Mouse (Mus musculus): ENCODE results near the gene Gm20388. TPM values are rescaled to one million over a fixed set of nuclear protein-coding genes. Genes with fewer than 3 reads are reported as not detected.

Gene Gm20388
- polyA plus RNA-seq, 1 experiment from 2014 or later = not detected

GRCm38 (mm10) chr8:122720070-122720729 lies 2809.6 kb downstream of the Gm20388 start:
- Histone ChIP-seq H3K9me3 (ENCODE audit: control insufficient read depth, low read length) (no peaks in the 10 kb centered on the region), H3K9ac (ENCODE audit: low read depth, low read length) (no peak overlapping the region), H3K36me3 (ENCODE audit: control insufficient read depth, insufficient read depth, low read length) (no peaks in the 10 kb centered on the region), H3K27me3 (ENCODE audit: control insufficient read depth, insufficient read depth, low read length) (peaks cover 28% of the 10 kb centered on the region), H3K27ac (ENCODE audit: low read depth, low read length) (no peak overlapping the region), H3K4me3 (ENCODE audit: low read length) (no peak overlapping the region), H3K4me1 (ENCODE audit: control insufficient read depth, insufficient read depth, low read length) (peaks cover 4% of the 10 kb centered on the region; the same call in 1 of the 2 replicates), H3K4me2 (replicated peaks; ENCODE audit: low read depth, low read length) (peak overlapping the region; percentile 26; the same call in 1 of the 2 replicates)
- no peak for ATAC-seq (ENCODE audit: low FRiP score, low TSS enrichment)
- 21% methylated on average over 25 of the region's 25 CpGs for WGBS

GRCm38 (mm10) chr8:122720811-122721640 lies 2810.4 kb downstream of the Gm20388 start:
- 69% methylated on average over 14 of the region's 14 CpGs for WGBS
- Histone ChIP-seq H3K4me3 (ENCODE audit: low read length) (no peak overlapping the region), H3K4me1 (ENCODE audit: control insufficient read depth, insufficient read depth, low read length) (peaks cover 4% of the 10 kb centered on the region; the same call in 1 of the 2 replicates), H3K27me3 (ENCODE audit: control insufficient read depth, insufficient read depth, low read length) (peaks cover 26% of the 10 kb centered on the region), H3K9me3 (ENCODE audit: control insufficient read depth, low read length) (no peaks in the 10 kb centered on the region), H3K27ac (ENCODE audit: low read depth, low read length) (no peak overlapping the region), H3K36me3 (ENCODE audit: control insufficient read depth, insufficient read depth, low read length) (no peaks in the 10 kb centered on the region), H3K9ac (ENCODE audit: low read depth, low read length) (no peak overlapping the region), H3K4me2 (replicated peaks; ENCODE audit: low read depth, low read length) (no peak overlapping the region)
- no peak for ATAC-seq (ENCODE audit: low FRiP score, low TSS enrichment)

DNA sequence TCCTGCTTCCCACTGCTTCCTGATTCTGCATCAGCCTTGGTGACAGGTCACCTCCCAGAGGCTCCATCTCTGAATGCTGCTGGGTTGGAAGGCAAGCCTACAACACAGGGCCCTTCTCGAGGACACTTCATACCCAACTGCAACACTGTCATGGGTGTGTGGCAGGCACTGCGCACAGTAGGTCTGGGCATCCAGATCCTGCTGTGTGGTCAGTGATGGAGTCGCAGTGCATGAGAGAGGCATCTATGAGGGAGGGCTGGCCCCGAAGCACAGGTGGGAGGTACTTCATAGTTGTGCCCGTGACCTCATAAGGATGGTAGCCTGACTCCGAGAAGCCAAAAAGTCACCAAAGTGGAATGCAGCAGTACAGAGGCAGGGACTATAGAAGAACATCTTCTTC lies 2814.5 kb downstream of the Gm20388 start:
- Histone ChIP-seq H3K36me3 (ENCODE audit: control insufficient read depth, insufficient read depth, low read length) (no peaks in the 10 kb centered on the region), H3K27ac (ENCODE audit: low read depth, low read length) (no peak overlapping the region), H3K9me3 (ENCODE audit: control insufficient read depth, low read length) (no peaks in the 10 kb centered on the region), H3K4me3 (ENCODE audit: low read length) (no peak overlapping the region), H3K4me2 (replicated peaks; ENCODE audit: low read depth, low read length) (no peak overlapping the region), H3K27me3 (ENCODE audit: control insufficient read depth, insufficient read depth, low read length) (peaks cover 19% of the 10 kb centered on the region), H3K9ac (ENCODE audit: low read depth, low read length) (no peak overlapping the region), H3K4me1 (ENCODE audit: control insufficient read depth, insufficient read depth, low read length) (peaks cover 4% of the 10 kb centered on the region; the same call in 1 of the 2 replicates)
- WGBS = 85% methylated on average over 6 of the region's 6 CpGs
- no peak for ATAC-seq (ENCODE audit: low FRiP score, low TSS enrichment)

DNA sequence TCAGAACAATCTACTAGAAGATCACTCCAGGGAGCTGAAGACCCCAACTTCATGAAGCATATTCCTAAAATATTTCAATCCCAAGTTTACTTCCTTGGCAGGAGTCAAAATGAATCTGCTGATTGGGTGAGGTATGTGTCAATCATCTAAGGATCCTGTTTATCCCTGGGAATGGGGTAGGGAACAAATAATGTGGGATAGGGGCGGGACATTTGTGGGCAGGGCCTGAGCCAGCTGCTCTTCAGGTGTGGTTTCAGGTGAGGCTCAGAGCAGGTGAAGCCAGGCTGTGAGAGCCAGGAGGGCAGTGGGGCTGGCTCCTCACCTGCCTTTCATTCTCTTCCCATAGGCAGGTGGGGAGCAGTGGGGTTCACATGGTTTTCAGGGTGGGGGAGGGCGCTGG lies 2816.1 kb downstream of the Gm20388 start:
- Histone ChIP-seq H3K9ac (ENCODE audit: low read depth, low read length) (no peak overlapping the region), H3K4me1 (ENCODE audit: control insufficient read depth, insufficient read depth, low read length) (no peaks in the 10 kb centered on the region), H3K4me3 (ENCODE audit: low read length) (no peak overlapping the region), H3K27ac (ENCODE audit: low read depth, low read length) (no peak overlapping the region), H3K9me3 (ENCODE audit: control insufficient read depth, low read length) (no peaks in the 10 kb centered on the region), H3K4me2 (replicated peaks; ENCODE audit: low read depth, low read length) (no peak overlapping the region), H3K27me3 (ENCODE audit: control insufficient read depth, insufficient read depth, low read length) (peaks cover 5% of the 10 kb centered on the region; the same call in 1 of the 2 replicates), H3K36me3 (ENCODE audit: control insufficient read depth, insufficient read depth, low read length) (no peaks in the 10 kb centered on the region)
- no peak for ATAC-seq (ENCODE audit: low FRiP score, low TSS enrichment)
- 55% methylated on average over 2 of the region's 2 CpGs for WGBS

- ATAC-seq (ENCODE audit: low FRiP score, low TSS enrichment) = no peak
- H3K27me3 ChIP-seq (ENCODE audit: control insufficient read depth, insufficient read depth, low read length) = peaks cover 3% of the 10 kb centered on the region; the same call in 1 of the 2 replicates
- no peak overlapping the region for H3K4me3 ChIP-seq (ENCODE audit: low read length)
- no peak overlapping the region for H3K4me2 ChIP-seq (replicated peaks; ENCODE audit: low read depth, low read length)
- no peaks in the 10 kb centered on the region for H3K9me3 ChIP-seq (ENCODE audit: control insufficient read depth, low read length)
- no peaks in the 10 kb centered on the region for H3K36me3 ChIP-seq (ENCODE audit: control insufficient read depth, insufficient read depth, low read length)
- H3K4me1 ChIP-seq (ENCODE audit: control insufficient read depth, insufficient read depth, low read length) = no peaks in the 10 kb centered on the region
- H3K9ac ChIP-seq (ENCODE audit: low read depth, low read length) = no peak overlapping the region
- no peak overlapping the region for H3K27ac ChIP-seq (ENCODE audit: low read depth, low read length)
- 65% methylated on average over 5 of the region's 5 CpGs for WGBS
These were observed 2816.8 kb downstream of the Gm20388 start for GRCm38 (mm10) chr8:122727412-122727811.

DNA sequence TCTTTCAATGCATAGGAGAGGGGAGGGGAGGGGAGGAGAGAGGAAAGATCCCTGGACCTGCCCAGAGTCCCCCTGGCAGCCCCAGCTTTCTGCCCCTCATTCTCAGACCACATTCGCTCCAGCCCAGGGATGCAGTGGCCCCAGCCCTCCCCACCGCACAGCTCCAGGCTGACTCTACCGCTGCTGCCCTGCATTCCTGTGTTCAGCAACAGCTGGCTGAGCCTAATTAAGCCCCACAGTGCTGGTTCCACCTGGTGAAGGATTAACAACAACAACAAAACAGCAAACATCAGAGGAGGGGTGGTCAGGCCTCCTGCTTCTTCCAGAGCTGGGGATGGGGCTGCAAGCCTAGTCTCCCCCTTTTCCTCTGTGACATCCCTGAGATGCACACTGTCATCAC lies 2818.0 kb downstream of the Gm20388 start:
- H3K36me3 ChIP-seq (ENCODE audit: control insufficient read depth, insufficient read depth, low read length) = no peaks in the 10 kb centered on the region
- no peaks in the 10 kb centered on the region for H3K27me3 ChIP-seq (ENCODE audit: control insufficient read depth, insufficient read depth, low read length)
- H3K4me2 ChIP-seq (replicated peaks; ENCODE audit: low read depth, low read length) = no peak overlapping the region
- H3K27ac ChIP-seq (ENCODE audit: low read depth, low read length) = no peak overlapping the region
- ATAC-seq (ENCODE audit: low FRiP score, low TSS enrichment) = no peak
- H3K4me3 ChIP-seq (ENCODE audit: low read length) = no peak overlapping the region
- H3K9ac ChIP-seq (ENCODE audit: low read depth, low read length) = no peak overlapping the region
- 10% methylated on average over 3 of the region's 3 CpGs for WGBS
- H3K4me1 ChIP-seq (ENCODE audit: control insufficient read depth, insufficient read depth, low read length) = no peaks in the 10 kb centered on the region
- no peaks in the 10 kb centered on the region for H3K9me3 ChIP-seq (ENCODE audit: control insufficient read depth, low read length)

GRCm38 (mm10) chr8:122735110-122735509 lies 2824.5 kb downstream of the Gm20388 start:
- H3K9me3 ChIP-seq (ENCODE audit: control insufficient read depth, low read length) = no peaks in the 10 kb centered on the region
- H3K27me3 ChIP-seq (ENCODE audit: control insufficient read depth, insufficient read depth, low read length) = no peaks in the 10 kb centered on the region
- H3K4me2 ChIP-seq (replicated peaks; ENCODE audit: low read depth, low read length) = no peak overlapping the region
- H3K36me3 ChIP-seq (ENCODE audit: control insufficient read depth, insufficient read depth, low read length) = no peaks in the 10 kb centered on the region
- no peak for ATAC-seq (ENCODE audit: low FRiP score, low TSS enrichment)
- H3K9ac ChIP-seq (ENCODE audit: low read depth, low read length) = no peak overlapping the region
- no peak overlapping the region for H3K27ac ChIP-seq (ENCODE audit: low read depth, low read length)
- no peak overlapping the region for H3K4me3 ChIP-seq (ENCODE audit: low read length)
- 71% methylated on average over 3 of the region's 3 CpGs for WGBS
- H3K4me1 ChIP-seq (ENCODE audit: control insufficient read depth, insufficient read depth, low read length) = peaks cover 10% of the 10 kb centered on the region; the same call in 1 of the 2 replicates

DNA sequence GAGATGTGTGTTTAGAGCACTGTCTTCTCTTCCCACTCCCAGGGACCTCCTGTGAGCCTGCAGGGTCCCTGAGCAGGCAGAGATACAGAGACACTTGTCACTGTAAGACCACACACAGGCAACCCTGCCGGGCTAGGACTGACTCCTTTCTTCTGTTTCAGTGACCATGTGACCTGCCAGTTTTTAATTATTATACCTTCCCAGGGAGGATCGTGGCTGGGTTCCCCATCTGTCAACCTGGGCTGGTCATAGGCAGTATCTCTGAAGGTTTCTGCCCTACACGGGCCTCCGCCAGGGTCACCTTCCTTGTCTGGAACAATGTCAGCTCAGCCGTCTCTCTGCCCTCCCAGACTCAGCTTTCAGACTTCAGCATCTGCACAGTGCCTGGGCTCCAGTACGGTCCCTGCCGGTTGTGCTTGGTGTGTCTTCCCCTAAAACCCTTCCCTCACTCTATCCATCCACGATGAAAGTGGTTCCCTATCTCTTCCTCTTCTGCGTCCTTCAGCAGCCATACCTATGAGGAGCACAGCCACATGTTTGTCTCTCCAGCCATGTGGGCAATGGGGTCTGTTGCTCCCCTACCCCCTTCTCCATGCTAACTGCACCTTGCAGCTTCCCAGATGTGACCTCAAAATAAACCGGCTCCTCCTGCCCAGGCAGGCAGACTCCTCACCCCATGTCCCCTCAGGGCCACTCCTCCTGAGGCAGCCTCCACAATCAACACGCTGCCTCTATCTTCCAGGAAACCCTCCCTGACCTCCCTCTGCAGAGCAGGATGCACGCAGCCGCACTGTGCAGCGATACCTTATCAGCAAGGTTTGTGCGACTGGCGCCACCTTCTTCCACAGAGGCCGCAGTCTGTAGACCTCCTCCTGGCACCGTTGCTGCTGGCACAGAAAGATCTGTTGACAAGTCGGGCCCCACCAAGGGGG lies 2825.2 kb downstream of the Gm20388 start:
- Histone ChIP-seq H3K27ac (ENCODE audit: low read depth, low read length) (no peak overlapping the region), H3K4me1 (ENCODE audit: control insufficient read depth, insufficient read depth, low read length) (peaks cover 10% of the 10 kb centered on the region; the same call in 1 of the 2 replicates), H3K9ac (ENCODE audit: low read depth, low read length) (no peak overlapping the region), H3K4me2 (replicated peaks; ENCODE audit: low read depth, low read length) (no peak overlapping the region), H3K36me3 (ENCODE audit: control insufficient read depth, insufficient read depth, low read length) (no peaks in the 10 kb centered on the region), H3K4me3 (ENCODE audit: low read length) (no peak overlapping the region), H3K27me3 (ENCODE audit: control insufficient read depth, insufficient read depth, low read length) (no peaks in the 10 kb centered on the region), H3K9me3 (ENCODE audit: control insufficient read depth, low read length) (no peaks in the 10 kb centered on the region)
- 60% methylated on average over 19 of the region's 19 CpGs for WGBS
- no peak for ATAC-seq (ENCODE audit: low FRiP score, low TSS enrichment)
